Mouse (Mus musculus) midbrain, postnatal 0 days (tissue): ENCODE measurements around the gene Zfp354b. TPM values are rescaled to one million over a fixed set of nuclear protein-coding genes. Genes with fewer than 3 reads are reported as not detected.

Experiments used
- ATAC-seq: fragments of 200-750 bp; cut with Nextera tagmentation; 2 replicates; pipeline ENCODE4 v1.8.0; 2017; ENCODE audit warnings: moderate number of reproducible peaks, mild to moderate bottlenecking, moderate TSS enrichment, moderate library complexity; ENCODE audit not compliant: low FRiP score
- DNase-seq: peaks from one replicate; pipeline ENCODE4 v3.0.0-alpha.2; 2015; ENCODE audit warnings: low spot score
- H3K27ac ChIP-seq: fragments of 300-500 bp; sonication (generic); 2 replicates; pipeline ENCODE4 v1.5.1; 2014; ENCODE audit warnings: low read depth, mild to moderate bottlenecking, low read length, mixed read lengths
- H3K27me3 ChIP-seq: fragments of 300-500 bp; sonication (generic); 2 replicates; pipeline ENCODE4 v1.6.1; 2014; ENCODE audit warnings: low read length, control low read depth, mixed read lengths; ENCODE audit not compliant: insufficient read depth
- H3K36me3 ChIP-seq: fragments of 300-500 bp; sonication (generic); 2 replicates; pipeline ENCODE4 v1.6.1; 2014; ENCODE audit warnings: low read length, control low read depth, mixed read lengths; ENCODE audit not compliant: insufficient read depth
- H3K4me1 ChIP-seq: fragments of 300-500 bp; sonication (generic); 2 replicates; pipeline ENCODE4 v1.6.1; 2014; ENCODE audit warnings: mild to moderate bottlenecking, control low read depth, antibody characterized with exemption, low read length, mixed read lengths; ENCODE audit not compliant: insufficient read depth
- H3K4me2 ChIP-seq: fragments of 300-500 bp; sonication (generic); 2 replicates; pipeline ENCODE4 v1.6.1; 2014; ENCODE audit warnings: low read depth, mild to moderate bottlenecking, low read length, mixed read lengths; ENCODE audit not compliant: poor library complexity, severe bottlenecking
- H3K4me3 ChIP-seq: fragments of 300-500 bp; sonication (generic); 2 replicates; pipeline ENCODE4 v1.5.1; 2014; ENCODE audit warnings: low read depth, mild to moderate bottlenecking, low read length, moderate library complexity
- H3K9ac ChIP-seq: fragments of 300-500 bp; sonication (generic); replicated peaks from 2 replicates; pipeline ENCODE4 v1.6.1; 2014; ENCODE audit warnings: mild to moderate bottlenecking, low read length, moderate library complexity, mixed read lengths; ENCODE audit not compliant: poor library complexity, severe bottlenecking
- H3K9me3 ChIP-seq: fragments of 300-500 bp; sonication (generic); 2 replicates; pipeline ENCODE4 v1.6.1; 2016; ENCODE audit warnings: low read length, control low read depth
- CTCF ChIP-seq: IDR thresholded peaks from 2 replicates; pipeline ENCODE4 v1.5.1; 2016; ENCODE audit warnings: antibody characterized with exemption, mild to moderate bottlenecking
- WGBS: fragments of 180-500 bp; shearing (Covaris S2); extraction: QIAGEN DNeasy Blood & Tissue Kit; methylation state at CpG from one replicate; pipeline ENCODE4 v1.1.7; 2014; 5-methylcytosine and 5-hydroxymethylcytosine counted together
- polyA plus RNA-seq: library from polyadenylated mRNA; unstranded; fragments of >200 nt; fragmentation: Nextera tagmentation; extraction: Ambion mirVana; gene quantifications from 2 replicates; pipeline ENCODE4 v1.2.1, GENCODE M21; 2015
- total RNA-seq: library from RNA; depleted of rRNA; stranded (reverse); fragments of >200 nt; gene quantifications from 2 replicates; pipeline ENCODE4 v1.2.3, GENCODE M21; 2014; rRNA removed

Zfp354b gene
- total RNA-seq (2.0 and 2.8 TPM in 2 replicates), polyA plus RNA-seq (2.7 and 3.8 TPM in 2 replicates)

DNA sequence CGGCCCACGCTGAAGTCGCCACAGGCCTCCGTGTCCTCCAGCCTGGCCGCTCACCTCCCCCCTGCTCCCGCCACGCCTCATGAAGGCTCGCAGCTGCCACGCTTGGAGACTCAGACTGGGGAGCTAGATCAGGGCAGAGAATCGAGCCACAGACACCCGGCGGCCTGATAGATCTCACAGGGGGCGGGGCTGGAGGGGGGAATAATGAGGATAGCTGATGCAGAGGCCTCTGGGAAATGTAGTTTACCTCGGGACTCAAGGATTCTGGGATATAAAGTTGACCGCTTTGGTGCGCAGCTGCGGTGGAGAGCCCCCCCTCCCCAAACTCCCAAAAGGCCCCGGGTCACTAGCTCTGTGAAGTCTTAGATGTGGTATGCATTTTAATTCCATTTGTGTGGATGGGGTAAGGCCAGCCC, at the start of gene Zfp354b:
Gene Zfp354b (minus strand): TSS at position 183 of the 416 bp plus-strand sequence.
- Histone ChIP-seq H3K4me2 (peak within 1 kb of the TSS; percentile 78), H3K36me3 (no peaks in the 10 kb centered on the region; the same call in 1 of the 2 replicates), H3K4me1 (peaks cover 3% of the 10 kb centered on the region; the same call in 1 of the 2 replicates), H3K27me3 (no peaks in the 10 kb centered on the region), H3K27ac (peak within 1 kb of the TSS; percentile 84), H3K9me3 (no peaks in the 10 kb centered on the region), H3K9ac (peak within 1 kb of the TSS; percentile 66), H3K4me3 (peak within 1 kb of the TSS; percentile 53)
- DNase-seq (peak; percentile 97), ATAC-seq (peak; percentile 95)
- no peak for TF ChIP-seq CTCF
- 1% methylated on average over 18 of the region's 18 CpGs for WGBS

DNA sequence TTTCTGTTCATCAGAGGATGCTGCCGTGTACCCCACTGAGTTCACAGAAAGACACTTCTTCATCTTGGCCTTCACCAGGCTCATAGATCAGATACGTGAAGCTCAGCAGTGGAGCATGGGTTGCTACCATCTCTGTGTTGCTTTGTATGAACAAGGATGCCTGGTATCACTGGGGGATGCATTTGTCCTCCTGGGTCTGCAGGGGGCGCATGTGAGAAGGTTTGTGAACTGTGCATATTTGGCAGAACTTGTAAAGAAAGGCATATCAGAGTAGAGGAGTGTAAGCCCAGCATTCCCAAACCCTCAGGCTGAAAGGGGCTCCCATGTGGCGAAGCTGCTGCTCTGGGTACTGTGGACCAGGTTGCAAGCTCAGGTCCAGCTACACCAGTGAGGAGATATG, 45.8 kb upstream of the Zfp354b start:
- Histone ChIP-seq H3K36me3 (no peaks in the 10 kb centered on the region), H3K4me3 (no peak overlapping the region), H3K9ac (no peak overlapping the region), H3K27me3 (no peaks in the 10 kb centered on the region), H3K27ac (no peak overlapping the region), H3K4me1 (no peaks in the 10 kb centered on the region), H3K9me3 (no peaks in the 10 kb centered on the region), H3K4me2 (no peak overlapping the region)
- 70% methylated on average over 4 of the region's 4 CpGs for WGBS
- DNase-seq (no peak), ATAC-seq (no peak)
- TF ChIP-seq CTCF, result no peak

DNA sequence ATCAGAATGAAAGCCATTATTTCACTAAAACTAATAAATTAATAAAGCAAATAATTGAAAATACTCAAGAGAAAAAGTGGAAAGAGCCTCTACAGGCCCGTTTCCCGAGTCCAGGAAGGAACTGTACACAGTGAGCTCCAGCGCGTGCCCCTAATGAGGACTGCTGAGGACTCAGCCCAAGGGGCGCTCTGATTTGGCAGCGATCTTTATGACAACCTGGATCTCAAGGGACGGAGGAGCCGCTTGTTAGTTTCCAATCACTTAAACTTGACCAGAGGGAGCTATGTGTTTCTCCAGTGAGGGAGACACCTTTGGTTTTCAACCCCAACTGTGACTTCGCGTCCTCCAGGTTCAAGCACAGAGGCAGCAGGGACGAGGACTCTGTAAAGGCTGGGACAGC, 34.8 kb upstream of the Zfp354b start, which contains the start of gene Olfr1378:
Gene Olfr1378 (plus strand): TSS at position 301 of the 400 bp plus-strand sequence.
- ATAC-seq, result no peak
- TF ChIP-seq CTCF, result no peak
- WGBS, result 79% methylated on average over 11 of the region's 11 CpGs

DNA sequence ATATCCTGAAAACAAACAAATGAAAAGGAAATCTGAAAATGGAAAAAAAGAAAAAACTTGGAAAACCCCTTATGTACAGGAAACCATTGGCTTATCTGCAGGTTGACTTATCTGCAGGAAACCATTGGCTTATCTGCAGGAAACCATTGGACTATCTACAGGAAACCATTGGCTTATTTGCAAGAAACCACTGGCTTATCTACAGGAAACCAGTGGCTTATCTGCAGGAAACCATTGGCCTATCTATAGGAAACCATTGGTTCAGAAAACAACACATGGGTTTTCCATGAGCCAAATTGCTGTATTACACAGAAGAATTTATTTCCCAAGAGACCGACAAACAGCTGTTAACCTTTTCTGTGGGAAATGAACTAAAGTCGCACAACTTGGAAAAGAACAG, 33.5 kb upstream of the Zfp354b start:
- H3K4me2 ChIP-seq, result no peak overlapping the region
- H3K9me3 ChIP-seq, result no peaks in the 10 kb centered on the region
- H3K27me3 ChIP-seq, result no peaks in the 10 kb centered on the region
- no peak overlapping the region for H3K27ac ChIP-seq
- no peak overlapping the region for H3K9ac ChIP-seq
- DNase-seq (no peak), ATAC-seq (no peak)
- H3K4me1 ChIP-seq, result no peaks in the 10 kb centered on the region
- 74% methylated on average over 2 of the region's 2 CpGs for WGBS
- H3K4me3 ChIP-seq, result no peak overlapping the region
- no peak for TF ChIP-seq CTCF
- H3K36me3 ChIP-seq, result no peaks in the 10 kb centered on the region

More for the DNA sequence above, 34.8 kb upstream of the Zfp354b start, which contains the start of gene Olfr1378:
- no peaks in the 10 kb centered on the region for H3K36me3 ChIP-seq
- no peaks in the 10 kb centered on the region for H3K9me3 ChIP-seq
- no peak within 1 kb of the TSS for H3K4me3 ChIP-seq
- H3K4me2 ChIP-seq, result no peak within 1 kb of the TSS
- H3K27me3 ChIP-seq, result no peaks in the 10 kb centered on the region
- H3K9ac ChIP-seq, result no peak within 1 kb of the TSS
- no peak within 1 kb of the TSS for H3K27ac ChIP-seq
- H3K4me1 ChIP-seq, result no peaks in the 10 kb centered on the region
- DNase-seq, result no peak

DNA sequence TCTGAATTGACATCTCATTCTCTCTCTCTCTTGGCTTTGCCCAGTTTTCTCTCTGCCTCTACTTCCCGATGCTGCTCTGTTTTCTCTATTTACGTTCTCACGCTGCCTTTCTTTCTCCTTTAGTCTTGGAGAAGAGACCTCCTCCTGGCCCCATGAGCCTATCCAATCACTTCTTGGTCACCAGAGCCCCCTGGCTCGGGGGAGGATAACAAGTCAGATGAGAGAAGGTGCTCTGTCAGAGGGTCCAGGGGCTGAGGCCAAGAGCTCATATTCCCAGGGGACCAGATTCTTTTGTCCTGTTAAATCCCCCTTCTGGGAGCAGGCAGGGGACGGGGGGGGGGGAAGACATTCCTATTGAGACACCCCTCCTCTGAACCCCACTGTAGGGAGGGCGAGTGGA, 22.2 kb upstream of the Zfp354b start, which contains the start of gene Prop1:
Gene Prop1 (minus strand): TSS at position 101 of the 400 bp plus-strand sequence.
- 74% methylated on average over 6 of the region's 6 CpGs for WGBS

DNA sequence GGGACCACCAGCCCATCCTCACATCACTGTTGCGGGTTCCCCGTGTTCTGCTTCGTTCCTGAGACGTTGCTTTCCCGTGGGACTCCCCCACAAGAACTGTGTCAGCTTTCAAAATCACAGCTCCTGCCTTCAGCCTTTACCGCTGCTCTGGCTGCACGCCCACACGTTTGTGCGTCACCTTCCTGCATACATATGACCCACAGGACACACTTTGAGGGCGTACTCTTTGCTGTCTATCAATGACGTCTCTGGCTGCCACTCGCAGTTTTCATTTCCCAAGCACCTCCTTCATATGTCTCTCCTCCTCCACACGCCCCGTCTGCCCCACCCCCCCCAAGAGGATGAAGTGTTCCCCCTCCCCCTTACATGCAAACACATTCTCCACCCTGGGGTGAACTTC, 20.9 kb upstream of the Zfp354b start:
- Histone ChIP-seq H3K36me3 (no peaks in the 10 kb centered on the region), H3K4me1 (no peaks in the 10 kb centered on the region), H3K4me2 (no peak overlapping the region), H3K9me3 (no peaks in the 10 kb centered on the region), H3K27ac (no peak overlapping the region), H3K4me3 (no peak overlapping the region), H3K9ac (no peak overlapping the region), H3K27me3 (no peaks in the 10 kb centered on the region)
- 75% methylated on average over 14 of the region's 14 CpGs for WGBS
- ATAC-seq (no peak), DNase-seq (no peak)
- TF ChIP-seq CTCF, result no peak

More for the DNA sequence above, 22.2 kb upstream of the Zfp354b start, which contains the start of gene Prop1:
- no peaks in the 10 kb centered on the region for H3K36me3 ChIP-seq
- no peaks in the 10 kb centered on the region for H3K27me3 ChIP-seq
- no peak within 1 kb of the TSS for H3K4me2 ChIP-seq
- DNase-seq, result no peak
- no peaks in the 10 kb centered on the region for H3K9me3 ChIP-seq
- H3K9ac ChIP-seq, result no peak within 1 kb of the TSS
- no peak within 1 kb of the TSS for H3K4me3 ChIP-seq
- no peak for TF ChIP-seq CTCF
- H3K4me1 ChIP-seq, result no peaks in the 10 kb centered on the region
- no peak within 1 kb of the TSS for H3K27ac ChIP-seq
- no peak for ATAC-seq
